Mouse (Mus musculus) liver, embryonic 14.5 days (tissue): ENCODE data around the gene Umps. TPM values are rescaled to one million over a fixed set of nuclear protein-coding genes. Genes with fewer than 3 reads are reported as not detected.

ENCODE experiments used
- ATAC-seq: fragments of 200-750 bp; cut with Nextera tagmentation; 2 replicates; pipeline ENCODE4 v1.8.0; 2017; ENCODE audit warnings: moderate number of reproducible peaks, mild to moderate bottlenecking, moderate library complexity; ENCODE audit not compliant: insufficient read depth
- DNase-seq, 3 experiments: peaks; one replicate each; pipeline ENCODE4 v3.0.0-alpha.2; 2012 to 2013; ENCODE audit warnings: low read depth in 3 of 3, low spot score in 3 of 3
- H3K27ac ChIP-seq: fragments of 300-500 bp; sonication (generic); 2 replicates; pipeline ENCODE4 v1.5.1; 2014; ENCODE audit warnings: moderate library complexity, mild to moderate bottlenecking, control low read depth, inconsistent platforms
- H3K27me3 ChIP-seq: fragments of 300-500 bp; sonication (generic); 2 replicates; pipeline ENCODE4 v1.6.1; 2014; ENCODE audit warnings: mild to moderate bottlenecking, low read length, moderate library complexity; ENCODE audit not compliant: control insufficient read depth, insufficient read depth
- H3K36me3 ChIP-seq: fragments of 300-500 bp; sonication (generic); replicated peaks from 2 replicates; pipeline ENCODE4 v1.6.1; 2014; ENCODE audit warnings: low read depth; ENCODE audit not compliant: control insufficient read depth, insufficient read depth
- H3K4me1 ChIP-seq, 2 experiments: fragments of 200-500 bp in 1 of 2; fragments of 300-500 bp in 1 of 2; sonication (generic) in 1 of 2; replicated peaks; 2 replicates each; pipeline ENCODE4 v1.6.1; 2012 to 2014; ENCODE audit warnings: antibody characterized with exemption in 1 of 2, inconsistent platforms in 1 of 2, low read length in 1 of 2; ENCODE audit not compliant: control insufficient read depth in 2 of 2, insufficient read depth in 2 of 2
- H3K4me2 ChIP-seq: fragments of 300-500 bp; sonication (generic); 2 replicates; pipeline ENCODE4 v1.6.1; 2014; ENCODE audit warnings: low read depth, mild to moderate bottlenecking, control low read depth, moderate library complexity
- H3K4me3 ChIP-seq, 2 experiments: fragments of 200-500 bp in 1 of 2; fragments of 300-500 bp in 1 of 2; sonication (generic) in 1 of 2; 2 replicates each; pipeline ENCODE4 v1.5.1; 2012 to 2014; ENCODE audit warnings: low read depth in 2 of 2, low read length in 2 of 2, mild to moderate bottlenecking in 2 of 2, control low read depth in 1 of 2, inconsistent platforms in 1 of 2, moderate library complexity in 1 of 2; ENCODE audit not compliant: insufficient read depth in 1 of 2
- H3K9ac ChIP-seq: fragments of 300-500 bp; sonication (generic); replicated peaks from 2 replicates; pipeline ENCODE4 v1.6.1; 2014; ENCODE audit warnings: mild to moderate bottlenecking, control low read depth, moderate library complexity
- H3K9me3 ChIP-seq: fragments of 300-500 bp; sonication (generic); 2 replicates; pipeline ENCODE4 v1.6.1; 2016; ENCODE audit warnings: low read length, mixed read lengths; ENCODE audit not compliant: control insufficient read depth
- CTCF ChIP-seq: IDR thresholded peaks from 2 replicates; pipeline ENCODE4 v1.5.1; 2016; ENCODE audit warnings: antibody characterized with exemption, low read depth, control low read depth
- EP300 ChIP-seq: IDR thresholded peaks from 2 replicates; pipeline ENCODE4 v1.6.1; 2016; ENCODE audit warnings: antibody characterized with exemption, low read depth
- WGBS: fragments of 180-500 bp; shearing (Covaris S2); extraction: QIAGEN DNeasy Blood & Tissue Kit; methylation state at CpG from one replicate; pipeline ENCODE4 v1.1.7; 2014; ENCODE audit not compliant: insufficient replicate concordance; 5-methylcytosine and 5-hydroxymethylcytosine counted together
- polyA plus RNA-seq, 2 experiments: library from polyadenylated mRNA; depleted of rRNA in 1 of 2; stranded (reverse) in 1 of 2; unstranded in 1 of 2; fragments of >200 nt; fragmentation: Nextera tagmentation in 1 of 2; extraction: Ambion mirVana in 1 of 2; gene quantifications; 2 replicates each; pipeline versions ENCODE4 v1.2.1 to v1.2.3; 2012 to 2014

Gene Umps
- polyA plus RNA-seq, 2 experiments: 23.7 to 38.9 TPM

- 49% methylated on average over 9 of the region's 9 CpGs for WGBS
- Histone ChIP-seq H3K9ac (no peak overlapping the region), H3K4me3 (no peak overlapping the region), H3K9me3 (no peaks in the 10 kb centered on the region), H3K4me1 (peaks cover 0 to 6% of the 10 kb centered on the region in 2 experiments; a peak in 1 of 4 replicates), H3K36me3 (no peaks in the 10 kb centered on the region), H3K27me3 (no peaks in the 10 kb centered on the region), H3K27ac (no peak overlapping the region), H3K4me2 (no peak overlapping the region)
- no peak for TF ChIP-seq EP300
- TF ChIP-seq CTCF: no peak
- DNase-seq (no peak), ATAC-seq (no peak)
Observed at GRCm38 (mm10) chr16:33939636-33940035, 27.2 kb downstream of the Umps start.

DNA sequence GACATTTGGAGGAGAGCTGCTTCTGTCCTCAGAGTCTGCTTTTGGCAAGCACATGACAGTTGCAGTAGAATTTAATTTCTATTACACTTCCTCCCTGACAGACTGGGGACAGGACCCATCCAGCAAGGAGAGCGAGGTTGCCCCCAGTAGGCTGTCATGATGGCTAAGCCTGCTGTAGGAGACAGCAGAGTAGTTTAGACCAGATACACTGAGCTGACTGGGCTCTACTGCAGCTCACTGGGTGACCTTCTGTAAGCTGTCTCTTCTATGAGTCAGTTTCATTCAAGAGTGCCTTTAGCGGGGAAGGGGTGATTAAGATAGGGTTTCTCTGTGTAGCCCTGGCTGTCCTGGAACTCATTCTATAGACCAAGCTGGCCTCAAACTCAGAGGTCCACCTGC, 27.7 kb downstream of the Umps start:
- TF ChIP-seq EP300 (no peak), CTCF (no peak)
- H3K4me2 ChIP-seq: no peak overlapping the region
- no peaks in the 10 kb centered on the region for H3K9me3 ChIP-seq
- H3K27ac ChIP-seq: no peak overlapping the region
- ATAC-seq (no peak), DNase-seq (no peak)
- WGBS: 77% methylated on average over 2 of the region's 2 CpGs
- H3K4me3 ChIP-seq: no peak overlapping the region
- no peaks in the 10 kb centered on the region for H3K27me3 ChIP-seq
- no peaks in the 10 kb centered on the region for H3K36me3 ChIP-seq
- H3K4me1 ChIP-seq: peaks cover 0 to 6% of the 10 kb centered on the region in 2 experiments; a peak in 1 of 4 replicates
- no peak overlapping the region for H3K9ac ChIP-seq

- WGBS: 50% methylated on average over 12 of the region's 12 CpGs
- no peak overlapping the region for H3K9ac ChIP-seq
- peaks cover 0 to 6% of the 10 kb centered on the region in 2 experiments; a peak in 1 of 4 replicates for H3K4me1 ChIP-seq
Observed at GRCm38 (mm10) chr16:33938311-33939132, 28.3 kb downstream of the Umps start.

DNA sequence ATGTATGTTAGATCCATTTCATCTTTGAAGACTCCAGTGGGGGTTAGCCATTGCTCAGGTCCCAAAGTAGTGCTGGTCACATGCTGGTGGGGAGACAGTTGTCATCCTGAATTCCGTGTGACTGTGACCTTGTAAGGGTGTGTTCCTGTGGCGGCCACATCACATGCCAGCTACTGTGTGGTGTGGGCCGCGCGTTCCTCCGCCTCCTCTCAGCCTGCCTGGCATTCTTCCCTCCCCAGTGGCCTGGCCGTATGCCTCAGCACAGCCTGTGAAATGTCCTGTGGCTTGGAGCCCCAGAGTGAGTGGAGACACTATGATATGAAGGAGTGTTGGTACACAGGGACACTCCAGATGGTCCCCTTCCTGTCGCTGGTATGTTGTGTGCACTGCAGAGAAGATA, 29.3 kb downstream of the Umps start:
- H3K9me3 ChIP-seq: no peaks in the 10 kb centered on the region
- H3K4me2 ChIP-seq: no peak overlapping the region
- H3K27me3 ChIP-seq: no peaks in the 10 kb centered on the region
- no peak overlapping the region for H3K27ac ChIP-seq
- 51% methylated on average over 8 of the region's 8 CpGs for WGBS
- ATAC-seq: no peak
- H3K9ac ChIP-seq: no peak overlapping the region
- no peak for DNase-seq
- no peak overlapping the region for H3K4me3 ChIP-seq
- no peaks in the 10 kb centered on the region for H3K36me3 ChIP-seq
- TF ChIP-seq CTCF (no peak), EP300 (no peak)
- peaks cover 0 to 5% of the 10 kb centered on the region in 2 experiments; a peak in 1 of 4 replicates for H3K4me1 ChIP-seq

More at GRCm38 (mm10) chr16:33938311-33939132, 28.3 kb downstream of the Umps start:
- no peak for TF ChIP-seq CTCF
- TF ChIP-seq EP300: no peak
- Histone ChIP-seq H3K4me2 (no peak overlapping the region), H3K36me3 (no peaks in the 10 kb centered on the region), H3K4me3 (no peak overlapping the region), H3K9me3 (no peaks in the 10 kb centered on the region), H3K27ac (no peak overlapping the region), H3K27me3 (no peaks in the 10 kb centered on the region)
- DNase-seq (no peak), ATAC-seq (no peak)

DNA sequence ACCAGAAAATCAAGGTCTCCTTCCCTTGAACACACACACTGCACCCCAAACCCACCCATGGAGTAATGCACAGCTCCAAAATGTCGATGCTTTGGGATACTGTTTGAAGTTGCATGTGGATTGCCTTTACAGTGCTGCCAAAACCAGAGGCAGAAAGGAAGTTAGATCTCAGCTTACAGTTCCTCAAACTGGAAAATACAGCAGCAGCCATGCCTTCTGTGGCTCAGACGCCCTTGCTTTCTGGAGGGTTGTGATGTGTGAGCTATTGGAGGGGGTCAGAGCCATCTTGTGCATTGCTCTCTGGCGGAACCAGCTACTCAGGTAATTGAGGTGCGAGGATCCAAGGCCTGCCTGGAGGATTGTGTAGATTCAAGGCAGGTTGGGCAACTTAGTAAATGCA, 30.0 kb downstream of the Umps start:
- no peak overlapping the region for H3K9ac ChIP-seq
- DNase-seq (no peak), ATAC-seq (no peak)
- H3K4me2 ChIP-seq: no peak overlapping the region
- no peaks in the 10 kb centered on the region for H3K9me3 ChIP-seq
- H3K36me3 ChIP-seq: no peaks in the 10 kb centered on the region
- TF ChIP-seq EP300 (no peak), CTCF (no peak)
- H3K27me3 ChIP-seq: no peaks in the 10 kb centered on the region
- no peak overlapping the region for H3K4me3 ChIP-seq
- no peak overlapping the region for H3K27ac ChIP-seq
- H3K4me1 ChIP-seq: peaks cover 0 to 6% of the 10 kb centered on the region in 2 experiments; a peak in 1 of 4 replicates
- WGBS: 40% methylated on average over 4 of the region's 4 CpGs
